In genomic region chr5:124540383-124540786, GRCm38 (mm10) we compare ENCODE assay signal across 8 mouse cellular contexts. TPM values are rescaled to one million over a fixed set of nuclear protein-coding genes. Genes with fewer than 3 reads are reported as not detected.
A peak's percentile ranks its signal among the peaks of the same experiment; 100 is the strongest.
DNase-seq lines count a peak whose midpoint lies in the region; ATAC-seq and TF ChIP-seq lines count a peak whose summit lies in the region.

Tmed2 (plus strand) TSS chr5:124540695.

- H3K36me3 ChIP-seq in C2C12 (ENCODE audit: control insufficient read depth, insufficient read depth) (peaks cover 34% of the 10 kb centered on the region), myocyte (ENCODE audit: control insufficient read depth, insufficient read depth) (peaks cover 20% of the 10 kb centered on the region)
- H3K36me3 ChIP-seq in erythroblast, embryonic 14.5 days (ENCODE audit: control insufficient read depth): peaks cover 36% of the 10 kb centered on the region
- peaks cover 11% of the 10 kb centered on the region for H3K36me3 ChIP-seq in heart, embryonic 11.5 days (ENCODE audit: control insufficient read depth, insufficient read depth, low read length)
- peaks cover 20% of the 10 kb centered on the region for H3K36me3 ChIP-seq in kidney, embryonic 16.5 days (ENCODE audit: insufficient read depth, low read length)
- peaks cover 23% of the 10 kb centered on the region for H3K36me3 ChIP-seq in liver, adult 2 months (ENCODE audit: control insufficient read depth, insufficient read depth, low read length)
- peaks cover 9% of the 10 kb centered on the region for H3K36me3 ChIP-seq in splenic B cell, adult 2 months (ENCODE audit: control insufficient read depth, insufficient read depth, low read length, poor library complexity, severe bottlenecking)

- H3ac ChIP-seq in C2C12 (ENCODE audit: control insufficient read depth, insufficient read length, low read depth) (peak within 1 kb of the TSS; percentile 99), myocyte (ENCODE audit: control insufficient read depth, insufficient read length) (peak within 1 kb of the TSS; percentile 99)

- H3K4me3 ChIP-seq in C2C12 (ENCODE audit: insufficient read depth, poor library complexity, severe bottlenecking) (peak within 1 kb of the TSS; percentile 95), myocyte (peak within 1 kb of the TSS; percentile 52)
- peak within 1 kb of the TSS; percentile 97 for H3K4me3 ChIP-seq in erythroblast, embryonic 14.5 days (replicated peaks)
- peak within 1 kb of the TSS; percentile 92 for H3K4me3 ChIP-seq in heart, embryonic 11.5 days (ENCODE audit: low read depth, low read length)
- H3K4me3 ChIP-seq in kidney, embryonic 16.5 days (ENCODE audit: low read length): peak within 1 kb of the TSS; percentile 96
- peak within 1 kb of the TSS; percentile 86 for H3K4me3 ChIP-seq in liver, adult 2 months (ENCODE audit: insufficient read depth, low read depth, low read length)

- peak within 1 kb of the TSS; percentile 74 for H3K4me2 ChIP-seq in heart, embryonic 11.5 days
- H3K4me2 ChIP-seq in kidney, embryonic 16.5 days (replicated peaks; ENCODE audit: low read depth, low read length): peak within 1 kb of the TSS; percentile 74
- peak within 1 kb of the TSS; percentile 91 for H3K4me2 ChIP-seq in myocyte (ENCODE audit: low read depth)

- WGBS in heart, embryonic 11.5 days (ENCODE audit: insufficient replicate concordance): under 1% methylated on average over 35 of the region's 35 CpGs
- WGBS in kidney, embryonic 16.5 days: under 1% methylated on average over 35 of the region's 35 CpGs
- under 1% methylated on average over 35 of the region's 35 CpGs for WGBS in liver, adult 2 months

- peak within 1 kb of the TSS; percentile 86 for H3K27ac ChIP-seq in heart, embryonic 11.5 days (ENCODE audit: low read depth, low read length)
- peak within 1 kb of the TSS; percentile 86 for H3K27ac ChIP-seq in kidney, embryonic 16.5 days (ENCODE audit: low read length)
- peak within 1 kb of the TSS; percentile 89 for H3K27ac ChIP-seq in liver, adult 2 months (replicated peaks; ENCODE audit: insufficient read depth, low read depth, low read length)

- peaks cover 42% of the 10 kb centered on the region for H3K4me1 ChIP-seq in erythroblast, embryonic 14.5 days (ENCODE audit: control insufficient read depth)
- H3K4me1 ChIP-seq in heart, embryonic 11.5 days (ENCODE audit: control insufficient read depth, insufficient read depth, low read length): peaks cover 7% of the 10 kb centered on the region
- peaks cover 18% of the 10 kb centered on the region for H3K4me1 ChIP-seq in kidney, embryonic 16.5 days (ENCODE audit: insufficient read depth, low read length)
- H3K4me1 ChIP-seq in liver, adult 2 months (ENCODE audit: control insufficient read depth, insufficient read depth, low read length): peaks cover 5% of the 10 kb centered on the region

- H3K9me3 ChIP-seq in erythroblast, embryonic 14.5 days (ENCODE audit: control insufficient read depth, low read length): no peaks in the 10 kb centered on the region
- no peaks in the 10 kb centered on the region for H3K9me3 ChIP-seq in heart, embryonic 11.5 days (replicated peaks; ENCODE audit: control insufficient read depth, low read length)
- H3K9me3 ChIP-seq in kidney, embryonic 16.5 days (ENCODE audit: low read length): no peaks in the 10 kb centered on the region

- peak within 1 kb of the TSS; percentile 91 for H3K9ac ChIP-seq in heart, embryonic 11.5 days (ENCODE audit: low read depth, low read length)
- peak within 1 kb of the TSS; percentile 92 for H3K9ac ChIP-seq in kidney, embryonic 16.5 days (replicated peaks; ENCODE audit: low read length)
- peak within 1 kb of the TSS; percentile 91 for H3K9ac ChIP-seq in liver, adult 2 months (ENCODE audit: low read depth, low read length)

- no peak for TF ChIP-seq CTCF in C2C12 (IDR thresholded peaks at IDR 0.05; ENCODE audit: control insufficient read depth, insufficient read depth, insufficient read length)
- TF ChIP-seq CTCF in brain, embryonic 14.5 days (IDR thresholded peaks at IDR 0.05; ENCODE audit: borderline replicate concordance, extremely low read depth, insufficient read depth, insufficient read length): peak; percentile 19; the same call in 1 of the 2 replicates
- TF ChIP-seq CTCF in liver, adult 2 months (IDR thresholded peaks at IDR 0.05; ENCODE audit: low read depth, low read length): no peak

- H3K27me3 ChIP-seq in C2C12 (ENCODE audit: control insufficient read depth, insufficient read depth, insufficient read length): no peaks in the 10 kb centered on the region
- peaks cover 6% of the 10 kb centered on the region for H3K27me3 ChIP-seq in erythroblast, embryonic 14.5 days (ENCODE audit: control insufficient read depth)
- no peaks in the 10 kb centered on the region for H3K27me3 ChIP-seq in heart, embryonic 11.5 days (ENCODE audit: control insufficient read depth, insufficient read depth, low read length)
- no peaks in the 10 kb centered on the region for H3K27me3 ChIP-seq in kidney, embryonic 16.5 days (ENCODE audit: insufficient read depth, low read length)
- H3K27me3 ChIP-seq in liver, adult 2 months (ENCODE audit: control insufficient read depth, insufficient read depth, low read length): no peaks in the 10 kb centered on the region
- no peaks in the 10 kb centered on the region for H3K27me3 ChIP-seq in myocyte (ENCODE audit: control insufficient read depth, insufficient read depth, insufficient read length)
- H3K27me3 ChIP-seq in splenic B cell, adult 2 months (ENCODE audit: control insufficient read depth, insufficient read depth, low read length, poor library complexity, severe bottlenecking): no peaks in the 10 kb centered on the region

- H3K79me3 ChIP-seq in C2C12 (ENCODE audit: low read depth): peaks cover 43% of the 10 kb centered on the region

- no peak for TF ChIP-seq POLR2A in brain, embryonic 14.5 days (IDR thresholded peaks at IDR 0.05; ENCODE audit: borderline replicate concordance, extremely low read depth, insufficient read depth, insufficient read length, poor library complexity, severe bottlenecking)
- no peak for TF ChIP-seq POLR2A in liver, adult 2 months (IDR thresholded peaks at IDR 0.05; ENCODE audit: extremely low read depth, insufficient read depth, low read length)
- no peak for TF ChIP-seq POLR2A in myocyte (IDR thresholded peaks at IDR 0.05; ENCODE audit: insufficient read length, low read depth)

- H3K79me2 ChIP-seq in C2C12 (ENCODE audit: control insufficient read depth, insufficient read depth) (peaks cover 46% of the 10 kb centered on the region), myocyte (ENCODE audit: control insufficient read depth, insufficient read depth) (peaks cover 45% of the 10 kb centered on the region)
- H3K79me2 ChIP-seq in liver, adult 2 months (ENCODE audit: control insufficient read depth, insufficient read depth, low read length): peaks cover 21% of the 10 kb centered on the region; the same call in 1 of the 2 replicates

- DNase-seq in brain, embryonic 14.5 days (ENCODE audit: low read depth): peak; percentile 99
- peak; percentile 92 for DNase-seq in liver, adult 2 months (ENCODE audit: extremely low read depth, low read depth, low spot score)
- peak; percentile 97 for DNase-seq in splenic B cell, adult 2 months (ENCODE audit: low read depth, low spot score)

- ATAC-seq in heart, embryonic 11.5 days (replicated peaks; ENCODE audit: insufficient number of reproducible peaks, low FRiP score, low TSS enrichment): peak; percentile 95
- ATAC-seq in kidney, embryonic 16.5 days (ENCODE audit: low FRiP score, low TSS enrichment): peak; percentile 96

TF ChIP-seq in C2C12, 6 proteins besides CTCF, POLR2A, EP300 and RAD21:
- TF ChIP-seq USF1 (IDR thresholded peaks at IDR 0.05; ENCODE audit: low read depth): peak; percentile 93
- TF ChIP-seq FOSL1 (IDR thresholded peaks at IDR 0.05; ENCODE audit: insufficient read depth, low read length, poor library complexity, severe bottlenecking): no peak
- TF ChIP-seq MYOD1 (IDR thresholded peaks at IDR 0.05; ENCODE audit: control insufficient read depth, insufficient read length, low read depth): no peak
- peak; percentile 92 for TF ChIP-seq MAX (IDR thresholded peaks at IDR 0.05)
- TF ChIP-seq MYOG (IDR thresholded peaks at IDR 0.05; ENCODE audit: control insufficient read depth, extremely low read depth, insufficient read length): no peak
- TF ChIP-seq CEBPB (IDR thresholded peaks at IDR 0.05; ENCODE audit: low read depth): no peak

TF ChIP-seq in myocyte, 11 proteins besides CTCF, POLR2A, EP300 and RAD21:
- TF ChIP-seq MYOD1 (IDR thresholded peaks at IDR 0.05; ENCODE audit: control insufficient read depth in 1 of 3, insufficient read length in 2 of 3, low read depth in 2 of 3): no peak
- TF ChIP-seq POLR2AphosphoS2 (IDR thresholded peaks at IDR 0.05; ENCODE audit: insufficient read length, low read depth): no peak
- TF ChIP-seq E2F4 (IDR thresholded peaks at IDR 0.05; ENCODE audit: insufficient read depth): no peak
- TF ChIP-seq CEBPB (IDR thresholded peaks at IDR 0.05; ENCODE audit: insufficient read depth, poor library complexity, severe bottlenecking): no peak
- TF ChIP-seq MAX (IDR thresholded peaks at IDR 0.05; ENCODE audit: low read depth): peak; percentile 70
- TF ChIP-seq USF1 (IDR thresholded peaks at IDR 0.05; ENCODE audit: low read depth): peak; percentile 96
- TF ChIP-seq MYOG (IDR thresholded peaks at IDR 0.05; ENCODE audit: control insufficient read depth in 1 of 3, insufficient read depth in 1 of 3, insufficient read length in 2 of 3, low read depth in 2 of 3): no peak

RNA-seq across cellular contexts. Expression of gene Tmed2, which starts in this region (rescaled TPM):
- 187 TPM for polyA plus RNA-seq in C2C12 (2012; fragmentation: generic; extraction: Trizol)
- polyA plus RNA-seq in brain, embryonic 14.5 days (2012; rRNA removed): 142 and 146 TPM in 2 replicates
- polyA plus RNA-seq in erythroblast, embryonic 14.5 days (2012): 11.7 and 17.6 TPM in 2 replicates
- polyA plus RNA-seq in heart, embryonic 11.5 days (2014; fragmentation: Nextera tagmentation; extraction: Ambion mirVana): 490 and 526 TPM in 2 replicates
- 537 and 602 TPM in 2 replicates for polyA plus RNA-seq in kidney, embryonic 16.5 days (2015; fragmentation: Nextera tagmentation; extraction: Ambion mirVana)
- total RNA-seq in liver, adult 2 months (2014; rRNA removed): 374 and 414 TPM in 2 replicates
- polyA plus RNA-seq in liver, adult 2 months (2012; rRNA removed): 124 and 135 TPM in 2 replicates
- polyA plus RNA-seq in myocyte (2012; fragmentation: generic; extraction: Trizol): 131 TPM

Comparison
In these comparisons a context has a peak if more than half of its experiments do, and no peak if none do; other contexts are left out.
1. Peak in every context shown above with its lines: DNase-seq, ATAC-seq, H3K4me3 ChIP-seq and H3K27ac ChIP-seq.